Mouse (Mus musculus): ENCODE results near the gene Sept9.

GRCm38 (mm10) chr11:117256088-117256487 is 56.6 kb downstream of the Sept9 start:
- TF ChIP-seq USF1 (IDR thresholded peaks at IDR 0.05; ENCODE audit: low read depth) (no peak), POLR2A (IDR thresholded peaks at IDR 0.05; ENCODE audit: insufficient read length, low read depth) (no peak), MYOD1 (IDR thresholded peaks at IDR 0.05; ENCODE audit: control insufficient read depth in 1 of 3, insufficient read length in 2 of 3, low read depth in 2 of 3) (no peak), TCF3 (IDR thresholded peaks at IDR 0.05; ENCODE audit: insufficient read length, low read depth) (no peak), E2F4 (IDR thresholded peaks at IDR 0.05; ENCODE audit: insufficient read depth) (no peak), POLR2AphosphoS2 (IDR thresholded peaks at IDR 0.05; ENCODE audit: insufficient read length, low read depth) (no peak), MAX (IDR thresholded peaks at IDR 0.05; ENCODE audit: low read depth) (no peak)
